Mouse (Mus musculus) left cerebral cortex, postnatal 25 days (tissue): ENCODE results near the gene Eif3c. TPM values are rescaled to one million over a fixed set of nuclear protein-coding genes. Genes with fewer than 3 reads are reported as not detected.

Experiments used
- DNase-seq, 2 experiments: peaks; one replicate each; pipeline ENCODE4 v3.0.0; 2022; ENCODE audit warnings: low spot score in 2 of 2, mixed read lengths in 1 of 2
- intact Hi-C: fragments of 180-260 bp; cut with DNase I; formaldehyde crosslinking; loops from one replicate; pipeline ENCODE4 v1.15.1; 2025
- total RNA-seq, 2 experiments: library from RNA; stranded (reverse); gene quantifications; 2 replicates each; pipeline ENCODE4 v1.2.3; 2021

Gene Eif3c
- total RNA-seq, result 100 to 1,000 TPM; 176 to 188 TPM

DNA sequence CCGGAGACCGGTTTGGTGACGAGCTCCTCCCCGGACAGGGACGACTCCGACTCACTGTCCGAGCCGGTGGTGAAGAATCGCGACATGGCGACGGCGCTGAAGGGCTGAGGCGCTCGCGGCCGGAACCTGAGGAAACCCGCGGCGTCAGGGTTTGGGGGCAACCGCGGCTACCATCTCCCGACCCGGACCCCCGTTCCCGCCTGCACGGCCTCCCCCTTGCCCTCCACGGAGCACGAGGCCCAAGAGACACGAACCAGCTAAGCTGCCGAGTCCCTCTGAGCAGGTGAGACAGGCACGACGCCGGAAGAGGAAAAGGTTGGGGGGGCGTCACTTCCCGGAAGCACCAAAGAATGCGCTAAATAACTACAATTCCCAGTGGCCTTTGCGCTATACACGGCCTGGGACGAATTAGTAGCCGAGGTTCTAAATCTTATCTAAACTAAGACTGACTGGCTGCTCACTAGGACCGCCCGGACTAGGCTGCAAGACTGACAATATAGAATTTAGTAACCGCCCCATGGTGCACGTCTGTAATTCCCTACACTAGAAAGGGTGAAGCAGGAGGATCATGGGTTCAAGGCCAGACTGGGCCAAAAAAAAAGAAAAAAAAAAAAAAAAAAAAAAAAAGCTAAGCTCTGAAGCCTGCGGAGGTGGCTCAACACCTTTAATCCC lies at the start of gene Eif3c:
TSS of gene Eif3c (minus strand) at position 318 of the 672 bp plus-strand sequence.
- DNase-seq, result peak; percentile 91 to 95
- intact Hi-C loops, result loop anchor here (1.0 to 10.0 kb wide), 2 partner anchors 63 to 209 kb away; partner anchors contain the start of genes Atxn2l and Ypel3

- intact Hi-C loops, result no loop called here
- no peak for DNase-seq
Observed at GRCm38 (mm10) chr7:126612736-126613135, 46.5 kb upstream of the Eif3c start.

- intact Hi-C loops, result no loop called here
- DNase-seq, result no peak
Observed at GRCm38 (mm10) chr7:126607796-126608195, 41.6 kb upstream of the Eif3c start.

DNA sequence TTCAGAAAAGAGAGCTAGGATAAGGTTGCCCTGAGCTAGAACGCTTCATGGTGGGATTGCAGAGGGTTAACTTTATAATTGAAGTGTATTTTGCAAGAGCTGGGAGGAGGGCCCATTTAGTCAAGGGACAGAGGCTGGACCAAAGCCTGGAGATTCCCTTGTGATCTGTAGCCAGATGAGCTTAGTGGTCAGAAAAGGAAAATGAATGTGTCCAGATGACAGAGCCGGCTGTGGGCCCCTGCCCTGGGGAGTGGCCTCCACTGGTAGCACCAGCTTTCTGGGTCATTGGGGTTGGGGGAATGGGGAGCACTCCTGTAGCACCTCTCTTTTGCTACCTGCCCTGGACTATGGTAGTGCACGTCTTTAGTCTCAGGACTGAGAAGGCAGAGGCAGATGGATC lies 40.9 kb upstream of the Eif3c start:
- intact Hi-C loops, result no loop called here
- DNase-seq, result no peak

- DNase-seq, result no peak
- intact Hi-C loops, result no loop called here
Observed at GRCm38 (mm10) chr7:126606611-126607010, 40.4 kb upstream of the Eif3c start.

DNA sequence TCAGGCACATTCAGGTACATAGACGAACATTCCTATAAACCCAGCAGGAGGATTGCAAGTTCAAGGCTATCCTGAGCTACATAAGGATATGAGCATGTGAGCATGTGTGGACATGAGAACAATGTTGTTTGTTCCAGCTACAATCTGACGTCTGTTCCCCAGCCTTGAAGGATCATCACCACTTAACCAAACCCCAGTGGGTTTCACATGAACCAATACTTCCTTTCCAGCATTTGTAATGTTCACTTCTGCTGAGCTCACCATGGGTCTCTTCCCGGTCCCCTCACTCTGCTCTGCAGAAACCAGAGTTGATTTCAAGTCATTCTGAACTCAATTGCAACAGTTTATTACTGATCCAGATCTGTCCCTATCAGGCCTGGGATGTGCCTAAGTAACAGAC lies 36.4 kb upstream of the Eif3c start:
- DNase-seq, result no peak
- intact Hi-C loops, result no loop called here

GRCm38 (mm10) chr7:126601896-126602295 lies 35.7 kb upstream of the Eif3c start:
- intact Hi-C loops, result no loop called here
- no peak for DNase-seq

DNA sequence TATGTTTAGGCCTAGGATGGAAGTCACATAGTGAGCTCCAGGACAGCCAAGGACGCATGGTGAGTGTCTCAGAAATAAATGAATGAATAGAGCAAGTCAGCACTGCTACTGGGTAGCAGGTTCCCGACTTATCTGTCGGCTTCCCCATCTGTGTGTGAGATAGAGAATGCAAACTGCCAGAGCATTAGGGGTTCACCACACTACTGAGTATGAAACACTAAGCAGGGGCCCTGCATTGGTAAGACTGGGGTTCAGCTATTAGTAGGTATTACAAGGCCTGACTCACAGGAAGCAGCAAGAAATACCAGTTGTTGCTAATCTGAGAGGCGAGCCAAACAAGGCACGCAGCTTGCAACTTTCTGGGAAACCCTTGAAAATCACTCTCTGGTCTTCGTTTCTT lies 32.7 kb upstream of the Eif3c start:
- DNase-seq, result no peak
- intact Hi-C loops, result no loop called here

- no peak for DNase-seq
- intact Hi-C loops, result no loop called here
Observed at GRCm38 (mm10) chr7:126596414-126596813, 30.2 kb upstream of the Eif3c start.

DNA sequence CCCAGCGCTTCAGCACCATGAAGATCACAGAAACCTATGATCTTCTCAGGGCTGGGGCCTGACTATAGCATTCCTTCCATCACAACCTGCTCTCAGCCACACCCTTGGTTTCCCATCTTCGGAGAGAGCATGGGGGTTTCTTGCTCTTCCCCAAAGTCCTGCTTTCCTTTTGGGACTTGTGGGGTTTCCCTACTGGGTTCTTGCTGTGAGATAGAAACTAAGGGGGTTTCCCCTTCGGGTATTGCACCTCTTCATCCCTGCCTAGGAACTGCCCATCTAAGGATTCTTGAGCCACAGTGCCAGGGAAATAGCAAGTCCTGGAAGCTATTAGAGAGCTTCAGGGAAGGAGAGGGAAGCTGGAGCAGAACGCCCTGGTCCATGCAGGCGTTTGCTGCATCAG lies 29.7 kb upstream of the Eif3c start:
- DNase-seq, result no peak
- intact Hi-C loops, result no loop called here

GRCm38 (mm10) chr7:126594862-126595561 lies 28.8 kb upstream of the Eif3c start, which contains the start of gene Il27:
TSS of gene Il27 (minus strand) at chr7:126594941.
- DNase-seq, result no peak
- intact Hi-C loops, result no loop called here

GRCm38 (mm10) chr7:126587779-126588178 lies 21.6 kb upstream of the Eif3c start:
- peak; percentile 27 to 28 for DNase-seq
- intact Hi-C loops, result loop anchor here (2.0 kb wide), 1 partner anchor 49 kb away; no protein-coding TSS in a partner anchor

GRCm38 (mm10) chr7:126586839-126587238 lies 20.6 kb upstream of the Eif3c start:
- no peak for DNase-seq
- intact Hi-C loops, result no loop called here

GRCm38 (mm10) chr7:126585717-126586116 lies 19.5 kb upstream of the Eif3c start, which contains the start of gene Cln3:
TSS of gene Cln3 (minus strand) at chr7:126585817.
- intact Hi-C loops, result no loop called here
- no peak for DNase-seq

GRCm38 (mm10) chr7:126584506-126584977 lies 18.3 kb upstream of the Eif3c start, which contains the start of gene Apobr:
TSS of gene Apobr (plus strand) at chr7:126584942.
- peak in 1 of 2 experiments; percentile 28 for DNase-seq
- intact Hi-C loops, result no loop called here

- intact Hi-C loops, result loop anchor here (2.0 kb wide), 1 partner anchor 111 kb away; the partner anchor contains the start of genes Bola2 and Slx1b
- no peak for DNase-seq
Observed at GRCm38 (mm10) chr7:126583761-126584160, 17.6 kb upstream of the Eif3c start.

- intact Hi-C loops, result loop anchor here (2.0 kb wide), 1 partner anchor 112 kb away; the partner anchor contains the start of genes Bola2 and Slx1b
Observed at GRCm38 (mm10) chr7:126583251-126583709, 17.1 kb upstream of the Eif3c start.

GRCm38 (mm10) chr7:126582759-126583158 lies 16.5 kb upstream of the Eif3c start:
- intact Hi-C loops, result loop anchor here (2.0 kb wide), 1 partner anchor 112 kb away; the partner anchor contains the start of genes Bola2 and Slx1b
- DNase-seq, result no peak

More at GRCm38 (mm10) chr7:126583251-126583709, 17.1 kb upstream of the Eif3c start:
- DNase-seq, result peak; percentile 87 to 93

DNA sequence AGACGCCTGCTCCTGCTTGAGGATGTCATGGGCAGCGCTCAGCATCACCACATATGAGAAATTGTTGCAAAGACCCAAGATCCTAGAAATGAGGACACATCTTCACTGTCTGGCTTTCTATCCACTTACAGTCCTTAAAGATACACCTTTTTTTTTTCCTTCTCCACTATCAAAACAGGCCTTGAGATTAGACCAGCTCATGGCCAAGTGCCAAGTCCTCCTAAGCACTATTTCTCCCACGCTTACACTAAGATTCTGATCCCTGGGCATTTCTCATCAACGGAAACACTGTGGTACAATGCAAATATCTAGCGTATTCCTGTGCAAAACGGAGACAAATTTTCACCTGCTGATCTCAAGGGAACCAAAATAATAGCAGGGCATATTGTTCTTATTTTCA lies 15.4 kb upstream of the Eif3c start:
- intact Hi-C loops, result loop anchor here (2.0 kb wide), 1 partner anchor 113 kb away; the partner anchor contains the start of genes Bola2 and Slx1b

DNA sequence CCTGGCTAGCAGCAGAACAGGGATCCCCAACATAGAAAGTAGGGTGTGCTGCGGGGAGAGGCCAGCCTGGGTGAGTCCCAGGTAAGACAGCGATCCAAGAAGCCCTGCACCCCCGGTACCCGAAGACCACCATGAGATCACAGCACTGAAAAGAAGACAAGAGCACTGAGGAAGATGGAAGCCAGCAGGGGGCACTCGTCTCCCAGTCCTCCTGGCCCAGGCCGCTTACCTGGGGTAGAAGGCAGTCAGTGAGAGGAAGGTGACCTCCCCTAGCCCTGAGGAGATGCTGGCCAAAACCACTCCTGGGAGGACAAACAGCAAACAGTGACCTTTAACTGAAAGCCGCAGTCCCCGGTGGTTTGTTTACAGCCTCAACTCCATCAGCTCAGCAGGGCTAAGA lies 13.0 kb upstream of the Eif3c start:
- peak in 1 of 2 experiments; percentile 34 for DNase-seq

More for the DNA sequence above, 15.4 kb upstream of the Eif3c start:
- DNase-seq, result no peak

More for the DNA sequence above, 13.0 kb upstream of the Eif3c start:
- intact Hi-C loops, result no loop called here
